Mouse (Mus musculus): ENCODE data around the gene Lrrc39. TPM values are rescaled to one million over a fixed set of nuclear protein-coding genes. Genes with fewer than 3 reads are reported as not detected.

Lrrc39 gene
- polyA plus RNA-seq, 1 experiment from 2014 or later: 0.35 TPM

DNA sequence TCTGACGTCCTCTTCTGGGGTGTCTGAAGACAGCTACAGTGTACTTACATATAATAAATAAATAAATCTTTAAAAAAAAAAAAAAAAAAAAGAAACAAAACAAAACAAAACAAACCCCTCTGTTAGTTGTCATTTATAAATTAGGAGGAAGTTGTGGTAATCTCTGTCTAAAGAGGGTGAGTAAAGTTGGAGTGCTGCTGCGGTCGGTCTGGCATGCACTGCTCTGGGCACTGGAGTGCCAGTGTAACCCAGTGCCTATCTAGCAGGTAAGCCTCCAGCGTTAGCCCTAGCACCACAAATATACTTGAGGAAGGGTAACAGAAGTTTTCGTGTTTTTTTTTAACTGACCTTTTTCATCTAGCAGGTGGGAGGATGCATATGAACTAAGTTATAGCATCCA lies 38.2 kb downstream of the Lrrc39 start:
- Histone ChIP-seq H3K36me3 (ENCODE audit: insufficient read depth, low read length) (no peaks in the 10 kb centered on the region), H3K4me3 (ENCODE audit: low read length) (no peak overlapping the region), H3K27ac (ENCODE audit: low read length) (no peak overlapping the region), H3K9ac (replicated peaks; ENCODE audit: low read length) (no peak overlapping the region), H3K9me3 (ENCODE audit: low read length) (no peaks in the 10 kb centered on the region), H3K27me3 (ENCODE audit: insufficient read depth, low read length) (no peaks in the 10 kb centered on the region), H3K4me2 (replicated peaks; ENCODE audit: low read depth, low read length) (no peak overlapping the region), H3K4me1 (ENCODE audit: insufficient read depth, low read length) (peaks cover 1% of the 10 kb centered on the region)
- ATAC-seq (ENCODE audit: low FRiP score, low TSS enrichment): no peak
- WGBS: 91% methylated on average over 5 of the region's 5 CpGs

DNA sequence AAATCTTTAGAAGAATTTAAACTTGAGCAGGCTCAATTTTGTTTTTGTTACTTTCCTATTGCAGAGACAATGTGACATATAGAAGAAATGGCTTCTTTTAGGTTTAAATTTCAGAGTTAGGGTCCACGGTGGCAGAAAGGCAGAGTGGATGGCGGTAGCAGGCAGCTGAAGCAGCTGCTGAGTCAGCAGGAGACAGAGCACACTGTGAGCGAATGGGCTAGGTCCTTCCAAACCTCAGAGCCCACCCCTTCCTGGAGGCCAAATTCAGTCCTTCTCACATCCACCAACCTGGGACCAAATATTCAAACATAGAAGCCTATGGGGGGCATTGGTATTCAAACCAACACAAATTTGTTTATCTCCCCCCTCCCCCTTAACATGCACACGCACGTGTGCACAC lies 39.0 kb downstream of the Lrrc39 start:
- no peak overlapping the region for H3K4me2 ChIP-seq (replicated peaks; ENCODE audit: low read depth, low read length)
- no peak for ATAC-seq (ENCODE audit: low FRiP score, low TSS enrichment)
- WGBS: 88% methylated on average over 5 of the region's 5 CpGs

DNA sequence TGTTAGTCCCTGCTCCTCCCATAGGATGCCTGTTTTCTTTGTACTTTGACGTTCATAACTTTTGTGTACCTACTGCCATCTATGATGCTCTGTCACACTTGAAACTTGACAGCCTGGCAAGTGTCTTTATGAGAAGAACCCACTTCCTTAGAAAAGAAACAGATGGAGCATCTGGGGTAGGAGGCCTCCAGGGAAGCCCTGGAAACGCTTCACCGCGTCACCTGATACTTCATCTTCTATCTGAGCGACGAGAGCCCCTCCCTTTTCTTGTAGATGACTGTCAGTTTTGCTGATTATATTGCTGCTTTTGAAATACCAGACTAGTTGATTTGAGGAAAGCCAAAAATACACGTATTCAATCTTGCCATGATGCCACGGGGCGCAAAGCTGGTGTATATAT lies 41.8 kb downstream of the Lrrc39 start:
- Histone ChIP-seq H3K27me3 (ENCODE audit: insufficient read depth, low read length) (no peaks in the 10 kb centered on the region), H3K27ac (ENCODE audit: low read length) (no peak overlapping the region), H3K4me3 (ENCODE audit: low read length) (no peak overlapping the region), H3K36me3 (ENCODE audit: insufficient read depth, low read length) (peaks cover 8% of the 10 kb centered on the region; the same call in 1 of the 2 replicates), H3K9me3 (ENCODE audit: low read length) (no peaks in the 10 kb centered on the region), H3K4me1 (ENCODE audit: insufficient read depth, low read length) (no peaks in the 10 kb centered on the region), H3K9ac (replicated peaks; ENCODE audit: low read length) (no peak overlapping the region), H3K4me2 (replicated peaks; ENCODE audit: low read depth, low read length) (no peak overlapping the region)
- no peak for ATAC-seq (ENCODE audit: low FRiP score, low TSS enrichment)
- 75% methylated on average over 9 of the region's 9 CpGs for WGBS

More for the DNA sequence above, 39.0 kb downstream of the Lrrc39 start:
- Histone ChIP-seq H3K27me3 (ENCODE audit: insufficient read depth, low read length) (no peaks in the 10 kb centered on the region), H3K36me3 (ENCODE audit: insufficient read depth, low read length) (no peaks in the 10 kb centered on the region), H3K4me3 (ENCODE audit: low read length) (no peak overlapping the region), H3K9me3 (ENCODE audit: low read length) (no peaks in the 10 kb centered on the region), H3K27ac (ENCODE audit: low read length) (no peak overlapping the region), H3K4me1 (ENCODE audit: insufficient read depth, low read length) (no peaks in the 10 kb centered on the region), H3K9ac (replicated peaks; ENCODE audit: low read length) (no peak overlapping the region)

DNA sequence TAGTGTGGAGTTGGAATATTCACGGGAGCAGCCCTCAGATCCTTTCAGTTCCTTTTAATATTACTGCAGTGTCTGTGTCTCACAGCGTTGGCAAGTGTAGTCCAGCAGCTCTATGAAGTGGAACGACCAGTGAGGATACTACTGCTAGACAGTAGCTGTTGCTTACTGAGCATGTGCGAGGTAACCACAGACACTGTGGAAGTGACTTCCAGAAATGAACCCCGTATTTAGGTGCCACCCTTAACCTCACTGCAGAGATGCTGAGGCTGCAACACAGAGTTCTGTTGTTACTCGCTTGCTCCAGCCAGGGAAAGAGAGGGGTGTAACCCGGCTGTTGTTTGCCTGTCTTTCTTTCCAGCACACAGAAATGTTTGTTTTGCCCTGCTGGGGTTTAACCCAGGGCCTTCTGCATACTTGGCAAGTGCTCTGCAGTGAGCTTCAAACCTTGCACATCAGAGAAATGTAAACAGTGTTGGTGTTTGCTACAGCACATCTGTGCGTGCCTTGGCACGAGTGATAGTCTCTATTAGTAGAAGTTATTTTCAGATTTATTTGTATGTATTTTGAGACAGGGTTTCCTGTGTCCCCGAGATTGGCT lies 51.6 kb downstream of the Lrrc39 start, which contains the start of gene Trmt13:
Gene Trmt13, minus strand, starts transcription at position 293 of the 598 bp plus-strand sequence.
- no peak within 1 kb of the TSS for H3K4me3 ChIP-seq (ENCODE audit: low read length)
- H3K9me3 ChIP-seq (ENCODE audit: low read length): no peaks in the 10 kb centered on the region
- H3K27me3 ChIP-seq (ENCODE audit: insufficient read depth, low read length): no peaks in the 10 kb centered on the region
- no peaks in the 10 kb centered on the region for H3K4me1 ChIP-seq (ENCODE audit: insufficient read depth, low read length)
- H3K36me3 ChIP-seq (ENCODE audit: insufficient read depth, low read length): peaks cover 45% of the 10 kb centered on the region
- no peak within 1 kb of the TSS for H3K4me2 ChIP-seq (replicated peaks; ENCODE audit: low read depth, low read length)
- no peak within 1 kb of the TSS for H3K27ac ChIP-seq (ENCODE audit: low read length)
- no peak for ATAC-seq (ENCODE audit: low FRiP score, low TSS enrichment)
- no peak within 1 kb of the TSS for H3K9ac ChIP-seq (replicated peaks; ENCODE audit: low read length)
- 88% methylated on average over 10 of the region's 10 CpGs for WGBS

GRCm38 (mm10) chr3:116615318-116616068 lies 52.7 kb downstream of the Lrrc39 start:
- no peak for ATAC-seq (ENCODE audit: low FRiP score, low TSS enrichment)
- peaks cover 43% of the 10 kb centered on the region for H3K36me3 ChIP-seq (ENCODE audit: insufficient read depth, low read length)
- 88% methylated on average over 8 of the region's 8 CpGs for WGBS

DNA sequence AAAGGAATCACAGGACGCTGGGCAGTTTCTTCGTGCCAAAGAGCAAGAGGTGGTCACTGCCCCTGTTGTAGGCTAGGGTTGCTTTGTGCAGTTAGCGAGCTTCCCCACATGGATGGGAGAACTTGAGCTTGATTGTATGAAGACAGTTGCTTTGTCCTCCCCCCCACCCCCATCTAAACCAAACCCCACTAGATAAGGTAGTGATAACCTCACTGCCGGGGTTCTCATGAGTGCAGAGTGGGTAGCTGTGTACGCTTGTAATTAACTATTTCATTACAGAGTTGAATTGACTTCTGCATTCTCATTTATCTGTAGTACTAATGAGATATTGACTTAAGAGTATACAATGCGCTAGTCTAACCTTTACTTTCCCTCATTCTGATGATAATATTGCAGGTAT lies 56.1 kb downstream of the Lrrc39 start:
- H3K36me3 ChIP-seq (ENCODE audit: insufficient read depth, low read length): peaks cover 49% of the 10 kb centered on the region
- no peak overlapping the region for H3K4me3 ChIP-seq (ENCODE audit: low read length)
- no peaks in the 10 kb centered on the region for H3K27me3 ChIP-seq (ENCODE audit: insufficient read depth, low read length)
- H3K9me3 ChIP-seq (ENCODE audit: low read length): no peaks in the 10 kb centered on the region
- no peak overlapping the region for H3K4me2 ChIP-seq (replicated peaks; ENCODE audit: low read depth, low read length)
- no peak overlapping the region for H3K9ac ChIP-seq (replicated peaks; ENCODE audit: low read length)
- no peak overlapping the region for H3K27ac ChIP-seq (ENCODE audit: low read length)
- WGBS: 88% methylated on average over 6 of the region's 6 CpGs
- no peak for ATAC-seq (ENCODE audit: low FRiP score, low TSS enrichment)
- H3K4me1 ChIP-seq (ENCODE audit: insufficient read depth, low read length): no peaks in the 10 kb centered on the region

More at GRCm38 (mm10) chr3:116615318-116616068, 52.7 kb downstream of the Lrrc39 start:
- Histone ChIP-seq H3K9ac (replicated peaks; ENCODE audit: low read length) (no peak overlapping the region), H3K4me2 (replicated peaks; ENCODE audit: low read depth, low read length) (no peak overlapping the region), H3K27ac (ENCODE audit: low read length) (no peak overlapping the region), H3K9me3 (ENCODE audit: low read length) (no peaks in the 10 kb centered on the region), H3K4me1 (ENCODE audit: insufficient read depth, low read length) (no peaks in the 10 kb centered on the region), H3K4me3 (ENCODE audit: low read length) (no peak overlapping the region), H3K27me3 (ENCODE audit: insufficient read depth, low read length) (no peaks in the 10 kb centered on the region)

- ATAC-seq (ENCODE audit: low FRiP score, low TSS enrichment): no peak
- H3K9me3 ChIP-seq (ENCODE audit: low read length): no peaks in the 10 kb centered on the region
- 92% methylated on average over 7 of the region's 7 CpGs for WGBS
- H3K4me1 ChIP-seq (ENCODE audit: insufficient read depth, low read length): no peaks in the 10 kb centered on the region
- H3K36me3 ChIP-seq (ENCODE audit: insufficient read depth, low read length): peaks cover 34% of the 10 kb centered on the region
- H3K27me3 ChIP-seq (ENCODE audit: insufficient read depth, low read length): no peaks in the 10 kb centered on the region
- H3K4me2 ChIP-seq (replicated peaks; ENCODE audit: low read depth, low read length): no peak overlapping the region
- H3K27ac ChIP-seq (ENCODE audit: low read length): no peak overlapping the region
- no peak overlapping the region for H3K4me3 ChIP-seq (ENCODE audit: low read length)
- H3K9ac ChIP-seq (replicated peaks; ENCODE audit: low read length): no peak overlapping the region
These were observed 58.0 kb downstream of the Lrrc39 start for GRCm38 (mm10) chr3:116620636-116621370.

DNA sequence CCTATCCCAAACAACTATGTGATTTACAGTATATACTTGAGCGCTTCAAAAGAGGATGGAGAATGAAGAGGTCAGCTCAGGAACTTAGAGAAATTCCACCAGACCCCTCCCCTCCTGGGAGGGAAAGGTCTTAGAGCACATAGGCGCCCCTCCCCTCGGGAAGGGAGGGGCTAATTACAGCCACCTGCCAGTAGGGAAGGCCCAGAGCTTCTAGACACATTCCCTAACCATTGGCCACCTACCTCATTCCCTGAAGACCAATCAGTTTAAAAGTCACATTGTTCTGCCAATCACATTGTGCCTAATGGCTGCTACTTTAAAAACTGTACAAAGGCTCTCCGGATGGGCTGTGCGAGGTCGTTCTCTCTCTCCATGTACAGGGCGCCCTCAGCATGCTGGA lies 59.9 kb downstream of the Lrrc39 start:
- H3K36me3 ChIP-seq (ENCODE audit: insufficient read depth, low read length): peaks cover 38% of the 10 kb centered on the region
- H3K27me3 ChIP-seq (ENCODE audit: insufficient read depth, low read length): no peaks in the 10 kb centered on the region
- no peak overlapping the region for H3K4me3 ChIP-seq (ENCODE audit: low read length)
- no peaks in the 10 kb centered on the region for H3K4me1 ChIP-seq (ENCODE audit: insufficient read depth, low read length)
- 95% methylated on average over 7 of the region's 7 CpGs for WGBS
- H3K4me2 ChIP-seq (replicated peaks; ENCODE audit: low read depth, low read length): no peak overlapping the region
- no peak for ATAC-seq (ENCODE audit: low FRiP score, low TSS enrichment)
- no peaks in the 10 kb centered on the region for H3K9me3 ChIP-seq (ENCODE audit: low read length)
- H3K27ac ChIP-seq (ENCODE audit: low read length): no peak overlapping the region
- H3K9ac ChIP-seq (replicated peaks; ENCODE audit: low read length): no peak overlapping the region

DNA sequence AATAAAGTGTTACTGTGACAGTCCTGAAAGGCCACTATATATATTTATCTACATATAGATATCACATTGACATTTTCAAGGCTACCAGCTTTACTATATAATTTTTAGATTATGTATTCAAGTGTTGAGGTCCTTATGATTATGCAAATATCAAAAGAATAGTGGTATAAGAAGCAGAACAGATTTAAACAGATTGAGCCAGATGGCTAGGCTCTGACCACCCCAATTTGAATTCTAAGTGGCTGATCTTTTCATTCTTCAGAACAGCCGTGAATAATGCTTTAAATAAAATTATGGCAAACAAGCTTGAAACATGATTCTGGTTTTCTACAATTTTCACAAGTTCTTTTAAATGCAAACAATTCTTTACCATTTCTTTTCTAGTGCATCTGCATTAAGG lies 68.7 kb downstream of the Lrrc39 start:
- 79% methylated on average over 1 of the region's 1 CpGs for WGBS
- H3K27ac ChIP-seq (ENCODE audit: low read length): no peak overlapping the region
- ATAC-seq (ENCODE audit: low FRiP score, low TSS enrichment): no peak
- H3K9ac ChIP-seq (replicated peaks; ENCODE audit: low read length): no peak overlapping the region
- peaks cover 39% of the 10 kb centered on the region for H3K36me3 ChIP-seq (ENCODE audit: insufficient read depth, low read length)
- H3K4me2 ChIP-seq (replicated peaks; ENCODE audit: low read depth, low read length): no peak overlapping the region
- no peaks in the 10 kb centered on the region for H3K9me3 ChIP-seq (ENCODE audit: low read length)
- H3K27me3 ChIP-seq (ENCODE audit: insufficient read depth, low read length): no peaks in the 10 kb centered on the region
- no peak overlapping the region for H3K4me3 ChIP-seq (ENCODE audit: low read length)
- no peaks in the 10 kb centered on the region for H3K4me1 ChIP-seq (ENCODE audit: insufficient read depth, low read length)
